Mouse (Mus musculus): ENCODE results near the gene Men1. TPM values are rescaled to one million over a fixed set of nuclear protein-coding genes. Genes with fewer than 3 reads are reported as not detected.

Gene Men1
- polyA plus RNA-seq, 1 experiment from 2014 or later, result 66.1 TPM

DNA sequence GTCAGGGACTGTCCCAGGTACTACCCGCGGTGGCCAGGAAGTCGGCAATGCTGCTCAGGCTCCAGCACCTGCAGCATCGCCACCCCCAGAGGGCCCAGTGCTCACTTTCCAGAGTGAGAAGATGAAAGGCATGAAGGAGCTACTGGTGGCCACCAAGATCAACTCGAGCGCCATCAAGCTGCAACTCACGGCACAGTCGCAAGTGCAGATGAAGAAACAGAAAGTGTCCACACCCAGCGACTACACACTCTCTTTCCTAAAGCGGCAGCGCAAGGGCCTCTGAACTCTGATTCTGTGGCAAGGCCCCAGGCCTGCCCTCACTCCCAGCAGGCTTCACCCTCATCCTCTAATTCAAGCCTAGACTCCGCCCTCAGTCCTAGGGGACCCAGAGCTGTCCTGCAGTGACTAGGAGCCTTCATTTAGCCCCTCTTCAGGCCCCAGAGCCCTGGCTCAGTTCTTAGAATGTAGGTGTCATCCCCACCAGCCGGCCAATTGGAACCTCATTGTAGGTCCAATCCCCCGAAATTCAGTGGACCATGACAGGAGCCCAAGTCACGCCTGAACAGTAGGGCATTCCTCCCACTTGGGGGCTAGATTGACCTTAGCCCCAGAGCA lies 5.2 kb downstream of the Men1 start:
- Histone ChIP-seq H3K4me2 (ENCODE audit: low read depth) (no peak overlapping the region), H3K9me3 (ENCODE audit: control insufficient read depth, low read length) (no peaks in the 10 kb centered on the region), H3K27ac (ENCODE audit: low read depth, low read length) (no peak overlapping the region), H3K4me1 (ENCODE audit: control insufficient read depth, insufficient read depth, low read length) (peaks cover 14% of the 10 kb centered on the region), H3K4me3 (ENCODE audit: low read depth, low read length) (no peak overlapping the region), H3K9ac (ENCODE audit: low read length) (no peak overlapping the region), H3K27me3 (ENCODE audit: control insufficient read depth, insufficient read depth, low read length) (no peaks in the 10 kb centered on the region), H3K36me3 (ENCODE audit: control insufficient read depth, insufficient read depth, low read length) (peaks cover 16% of the 10 kb centered on the region)
- 72% methylated on average over 15 of the region's 15 CpGs for WGBS
- no peak for DNase-seq (ENCODE audit: low spot score)
- no peak for ATAC-seq (ENCODE audit: insufficient read depth, low FRiP score, low TSS enrichment)

GRCm38 (mm10) chr19:6340524-6341452 lies 6.0 kb downstream of the Men1 start, which contains the start of gene Map4k2:
Map4k2 (plus strand) TSS chr19:6341135.
- WGBS, result 13% methylated on average over 39 of the region's 72 CpGs
- no peaks in the 10 kb centered on the region for H3K27me3 ChIP-seq (ENCODE audit: control insufficient read depth, insufficient read depth, low read length)
- peak; percentile 81 for DNase-seq (ENCODE audit: low spot score)
- ATAC-seq (ENCODE audit: insufficient read depth, low FRiP score, low TSS enrichment), result peak; percentile 83
- 0 out of 2 replicates have a peak within 1 kb of the TSS, but pooled peaks have one; percentile 34 for H3K27ac ChIP-seq (ENCODE audit: low read depth, low read length)
- peak within 1 kb of the TSS; percentile 62 for H3K9ac ChIP-seq (ENCODE audit: low read length)
- peak within 1 kb of the TSS; percentile 45 for H3K4me3 ChIP-seq (ENCODE audit: low read depth, low read length)
- H3K4me1 ChIP-seq (ENCODE audit: control insufficient read depth, insufficient read depth, low read length), result peaks cover 12% of the 10 kb centered on the region
- no peaks in the 10 kb centered on the region for H3K9me3 ChIP-seq (ENCODE audit: control insufficient read depth, low read length)
- peaks cover 17% of the 10 kb centered on the region for H3K36me3 ChIP-seq (ENCODE audit: control insufficient read depth, insufficient read depth, low read length)
- H3K4me2 ChIP-seq (ENCODE audit: low read depth), result peak within 1 kb of the TSS; percentile 79

DNA sequence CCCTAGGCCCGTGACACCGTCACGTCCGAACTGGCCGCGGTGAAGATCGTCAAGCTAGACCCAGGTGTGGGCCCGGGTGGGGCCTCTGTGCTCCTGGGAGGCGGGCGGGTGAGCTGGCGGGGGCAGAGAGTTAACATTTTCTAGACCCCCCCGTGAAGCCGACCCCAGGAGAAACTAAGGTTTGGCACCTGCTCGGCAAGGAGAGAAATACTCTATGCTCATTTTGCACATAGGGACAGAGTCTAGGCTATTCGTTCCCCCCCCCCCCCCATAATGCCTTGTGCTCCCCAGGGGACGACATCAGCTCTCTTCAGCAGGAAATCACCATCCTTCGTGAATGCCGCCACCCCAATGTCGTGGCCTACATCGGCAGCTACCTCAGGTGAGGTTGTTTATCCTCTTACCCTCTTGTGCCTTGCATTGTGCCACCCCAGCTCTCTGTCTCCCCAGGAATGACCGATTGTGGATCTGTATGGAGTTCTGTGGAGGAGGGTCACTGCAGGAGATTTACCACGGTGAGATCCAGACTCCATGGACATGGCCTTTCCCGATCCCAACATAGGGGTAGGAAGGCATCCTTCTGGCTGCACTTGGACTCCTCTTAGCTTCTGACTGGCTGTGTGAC lies 6.8 kb downstream of the Men1 start:
- H3K27ac ChIP-seq (ENCODE audit: low read depth, low read length), result 0 out of 2 replicates have a peak overlapping the region, but pooled peaks have one; percentile 34
- peak overlapping the region; percentile 45 for H3K4me3 ChIP-seq (ENCODE audit: low read depth, low read length)
- peak overlapping the region; percentile 62 for H3K9ac ChIP-seq (ENCODE audit: low read length)
- DNase-seq (ENCODE audit: low spot score) (no peak), ATAC-seq (ENCODE audit: insufficient read depth, low FRiP score, low TSS enrichment) (no peak; the same call in 1 of the 2 replicates)
- peaks cover 24% of the 10 kb centered on the region for H3K36me3 ChIP-seq (ENCODE audit: control insufficient read depth, insufficient read depth, low read length)
- H3K9me3 ChIP-seq (ENCODE audit: control insufficient read depth, low read length), result no peaks in the 10 kb centered on the region
- H3K4me1 ChIP-seq (ENCODE audit: control insufficient read depth, insufficient read depth, low read length), result peaks cover 4% of the 10 kb centered on the region
- WGBS, result 11% methylated on average over 23 of the region's 23 CpGs
- H3K27me3 ChIP-seq (ENCODE audit: control insufficient read depth, insufficient read depth, low read length), result no peaks in the 10 kb centered on the region
- peak overlapping the region; percentile 79 for H3K4me2 ChIP-seq (ENCODE audit: low read depth)

DNA sequence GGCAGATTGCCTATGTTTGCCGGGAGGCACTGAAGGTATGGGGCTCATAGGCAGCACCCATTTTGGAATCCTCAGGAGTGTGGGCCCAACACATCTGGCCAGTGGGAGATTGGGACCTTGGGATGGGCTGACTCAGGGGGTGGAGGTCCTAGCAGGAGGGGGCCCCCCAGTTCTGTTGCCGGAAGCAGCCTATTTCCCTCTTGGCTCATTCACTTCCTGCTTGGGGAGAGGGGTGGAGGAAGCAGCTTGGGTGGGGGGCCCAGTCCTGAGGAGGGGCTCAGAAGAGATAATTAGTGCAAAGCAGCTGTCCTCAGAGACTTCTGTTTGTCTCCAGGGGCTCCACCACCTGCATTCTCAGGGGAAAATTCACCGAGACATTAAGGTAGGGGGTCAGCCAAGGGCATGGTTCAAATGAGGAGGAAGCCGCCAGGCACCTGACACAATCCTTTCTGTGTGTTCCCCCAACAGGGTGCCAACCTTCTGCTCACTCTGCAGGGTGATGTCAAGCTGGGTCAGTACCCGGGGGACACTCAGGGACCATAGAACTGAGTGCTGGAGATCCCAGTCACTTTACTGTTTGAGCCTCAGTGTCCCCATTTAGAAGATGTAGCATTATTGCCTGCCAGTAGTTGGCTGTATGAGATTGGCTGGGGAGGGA lies 7.6 kb downstream of the Men1 start:
- Histone ChIP-seq H3K4me2 (ENCODE audit: low read depth) (0 out of 2 replicates have a peak overlapping the region, but pooled peaks have one; percentile 10), H3K27me3 (ENCODE audit: control insufficient read depth, insufficient read depth, low read length) (no peaks in the 10 kb centered on the region), H3K9ac (ENCODE audit: low read length) (no peak overlapping the region), H3K4me3 (ENCODE audit: low read depth, low read length) (no peak overlapping the region), H3K9me3 (ENCODE audit: control insufficient read depth, low read length) (no peaks in the 10 kb centered on the region), H3K4me1 (ENCODE audit: control insufficient read depth, insufficient read depth, low read length) (no peaks in the 10 kb centered on the region), H3K27ac (ENCODE audit: low read depth, low read length) (no peak overlapping the region), H3K36me3 (ENCODE audit: control insufficient read depth, insufficient read depth, low read length) (peaks cover 23% of the 10 kb centered on the region)
- DNase-seq (ENCODE audit: low spot score), result no peak
- ATAC-seq (ENCODE audit: insufficient read depth, low FRiP score, low TSS enrichment), result no peak
- WGBS, result 81% methylated on average over 5 of the region's 5 CpGs

DNA sequence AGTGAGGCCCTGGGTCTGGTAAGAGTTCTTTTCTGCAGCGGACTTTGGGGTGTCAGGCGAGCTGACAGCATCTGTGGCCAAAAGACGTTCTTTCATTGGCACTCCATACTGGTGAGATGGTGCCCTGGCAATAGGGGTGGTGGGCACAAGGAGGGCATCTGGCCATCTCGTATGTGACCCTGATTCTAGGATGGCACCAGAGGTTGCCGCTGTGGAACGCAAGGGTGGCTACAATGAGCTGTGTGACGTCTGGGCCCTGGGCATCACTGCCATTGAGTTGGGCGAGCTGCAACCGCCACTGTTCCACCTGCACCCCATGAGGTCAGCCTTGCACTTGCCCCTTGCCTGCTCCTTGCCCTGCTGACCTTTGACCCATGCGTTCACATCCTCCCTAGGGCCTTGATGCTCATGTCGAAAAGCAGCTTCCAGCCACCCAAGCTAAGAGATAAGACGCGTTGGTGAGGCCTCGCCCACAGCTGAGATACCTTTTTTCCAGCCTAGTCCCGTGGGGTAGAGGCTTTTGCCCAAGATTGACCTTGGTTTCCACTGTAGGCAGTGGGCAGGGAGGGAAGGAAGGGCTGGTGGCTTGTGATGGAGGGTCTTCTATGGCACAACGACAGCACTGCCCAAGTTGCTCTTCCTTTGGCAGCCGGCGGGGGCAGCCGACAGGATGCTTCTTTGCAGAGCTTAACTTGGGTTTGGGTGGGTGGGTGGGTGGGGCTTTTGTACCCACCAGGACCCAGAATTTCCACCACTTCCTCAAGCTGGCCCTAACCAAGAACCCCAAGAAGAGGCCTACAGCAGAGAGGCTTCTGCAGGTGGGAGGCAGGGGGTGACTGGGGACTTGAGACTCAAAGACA lies 8.5 kb downstream of the Men1 start:
- Histone ChIP-seq H3K4me2 (ENCODE audit: low read depth) (no peak overlapping the region), H3K27me3 (ENCODE audit: control insufficient read depth, insufficient read depth, low read length) (no peaks in the 10 kb centered on the region), H3K4me3 (ENCODE audit: low read depth, low read length) (no peak overlapping the region), H3K4me1 (ENCODE audit: control insufficient read depth, insufficient read depth, low read length) (no peaks in the 10 kb centered on the region), H3K27ac (ENCODE audit: low read depth, low read length) (no peak overlapping the region), H3K9me3 (ENCODE audit: control insufficient read depth, low read length) (no peaks in the 10 kb centered on the region), H3K9ac (ENCODE audit: low read length) (no peak overlapping the region), H3K36me3 (ENCODE audit: control insufficient read depth, insufficient read depth, low read length) (peaks cover 19% of the 10 kb centered on the region)
- ATAC-seq (ENCODE audit: insufficient read depth, low FRiP score, low TSS enrichment), result no peak
- DNase-seq (ENCODE audit: low spot score), result no peak
- WGBS, result 89% methylated on average over 19 of the region's 19 CpGs

DNA sequence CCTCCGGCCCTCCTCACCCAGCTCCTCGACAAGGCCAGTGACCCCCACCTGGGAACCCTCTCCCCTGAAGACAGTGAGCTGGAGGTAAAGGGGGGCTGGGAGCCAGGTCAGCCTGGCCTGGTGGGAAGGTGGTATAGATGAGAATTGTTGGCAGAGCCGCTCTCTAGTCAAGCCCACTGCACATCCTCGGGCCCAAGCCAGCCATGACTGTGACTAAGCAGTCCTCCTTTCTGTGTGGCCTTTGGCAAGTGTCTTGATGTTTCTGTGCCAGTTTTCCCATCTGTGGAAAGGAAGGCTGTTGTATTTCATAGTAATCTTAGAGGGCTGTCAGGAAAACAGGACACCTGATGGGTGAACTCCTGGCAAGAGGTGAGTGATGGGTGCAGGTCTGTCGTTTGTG lies 9.2 kb downstream of the Men1 start:
- H3K36me3 ChIP-seq (ENCODE audit: control insufficient read depth, insufficient read depth, low read length), result peaks cover 13% of the 10 kb centered on the region
- H3K9ac ChIP-seq (ENCODE audit: low read length), result no peak overlapping the region
- H3K27me3 ChIP-seq (ENCODE audit: control insufficient read depth, insufficient read depth, low read length), result no peaks in the 10 kb centered on the region
- ATAC-seq (ENCODE audit: insufficient read depth, low FRiP score, low TSS enrichment) (no peak), DNase-seq (ENCODE audit: low spot score) (no peak)
- no peak overlapping the region for H3K4me3 ChIP-seq (ENCODE audit: low read depth, low read length)
- H3K9me3 ChIP-seq (ENCODE audit: control insufficient read depth, low read length), result no peaks in the 10 kb centered on the region
- no peak overlapping the region for H3K4me2 ChIP-seq (ENCODE audit: low read depth)
- WGBS, result 90% methylated on average over 5 of the region's 5 CpGs
- H3K27ac ChIP-seq (ENCODE audit: low read depth, low read length), result no peak overlapping the region
- no peaks in the 10 kb centered on the region for H3K4me1 ChIP-seq (ENCODE audit: control insufficient read depth, insufficient read depth, low read length)

DNA sequence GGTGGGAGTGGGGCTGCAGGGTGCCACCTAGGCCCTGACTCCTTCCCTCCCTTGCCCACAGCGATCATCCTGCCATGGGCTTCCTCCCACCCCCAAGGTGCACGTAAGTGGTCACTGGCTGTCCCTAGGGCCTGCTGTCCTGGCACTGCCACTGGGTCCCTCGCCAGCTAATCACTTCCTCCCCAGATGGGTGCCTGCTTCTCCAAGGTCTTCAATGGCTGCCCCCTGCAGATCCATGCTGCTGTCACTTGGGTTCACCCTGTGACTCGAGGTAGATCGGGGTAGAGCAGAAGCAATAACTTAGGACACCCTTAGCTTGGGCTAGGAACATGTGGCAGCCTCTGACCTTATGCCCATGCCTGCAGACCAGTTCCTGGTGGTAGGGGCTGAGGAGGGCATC lies 11.2 kb downstream of the Men1 start:
- Histone ChIP-seq H3K4me2 (ENCODE audit: low read depth) (no peak overlapping the region), H3K36me3 (ENCODE audit: control insufficient read depth, insufficient read depth, low read length) (peaks cover 11% of the 10 kb centered on the region), H3K9me3 (ENCODE audit: control insufficient read depth, low read length) (no peaks in the 10 kb centered on the region), H3K27ac (ENCODE audit: low read depth, low read length) (no peak overlapping the region), H3K9ac (ENCODE audit: low read length) (no peak overlapping the region), H3K27me3 (ENCODE audit: control insufficient read depth, insufficient read depth, low read length) (no peaks in the 10 kb centered on the region), H3K4me1 (ENCODE audit: control insufficient read depth, insufficient read depth, low read length) (no peaks in the 10 kb centered on the region), H3K4me3 (ENCODE audit: low read depth, low read length) (no peak overlapping the region)
- no peak for ATAC-seq (ENCODE audit: insufficient read depth, low FRiP score, low TSS enrichment)
- WGBS, result 91% methylated on average over 5 of the region's 5 CpGs
- no peak for DNase-seq (ENCODE audit: low spot score)

- no peak overlapping the region for H3K4me3 ChIP-seq (ENCODE audit: low read depth, low read length)
- 92% methylated on average over 10 of the region's 10 CpGs for WGBS
- H3K27ac ChIP-seq (ENCODE audit: low read depth, low read length), result no peak overlapping the region
- peaks cover 11% of the 10 kb centered on the region for H3K36me3 ChIP-seq (ENCODE audit: control insufficient read depth, insufficient read depth, low read length)
- H3K4me1 ChIP-seq (ENCODE audit: control insufficient read depth, insufficient read depth, low read length), result no peaks in the 10 kb centered on the region
- no peak for ATAC-seq (ENCODE audit: insufficient read depth, low FRiP score, low TSS enrichment)
- no peak overlapping the region for H3K9ac ChIP-seq (ENCODE audit: low read length)
- H3K4me2 ChIP-seq (ENCODE audit: low read depth), result no peak overlapping the region
- H3K9me3 ChIP-seq (ENCODE audit: control insufficient read depth, low read length), result no peaks in the 10 kb centered on the region
- H3K27me3 ChIP-seq (ENCODE audit: control insufficient read depth, insufficient read depth, low read length), result no peaks in the 10 kb centered on the region
- DNase-seq (ENCODE audit: low spot score), result no peak
Observed at GRCm38 (mm10) chr19:6346661-6347060, 11.9 kb downstream of the Men1 start.
